Mouse (Mus musculus) bone marrow, adult 2 months (tissue): ENCODE data around the gene Prrt1.

Experiments used
- CTCF ChIP-seq: fragments of 200-500 bp; IDR thresholded peaks from 2 replicates; pipeline ENCODE4 v1.5.1; 2011; ENCODE audit warnings: low read length, control low read depth; ENCODE audit not compliant: control insufficient read depth, insufficient read depth
- POLR2A ChIP-seq: fragments of 200-500 bp; IDR thresholded peaks from 2 replicates; pipeline ENCODE4 v1.6.1; 2011; ENCODE audit warnings: low read depth, mild to moderate bottlenecking, control low read depth, low read length, borderline replicate concordance; ENCODE audit not compliant: control insufficient read depth

DNA sequence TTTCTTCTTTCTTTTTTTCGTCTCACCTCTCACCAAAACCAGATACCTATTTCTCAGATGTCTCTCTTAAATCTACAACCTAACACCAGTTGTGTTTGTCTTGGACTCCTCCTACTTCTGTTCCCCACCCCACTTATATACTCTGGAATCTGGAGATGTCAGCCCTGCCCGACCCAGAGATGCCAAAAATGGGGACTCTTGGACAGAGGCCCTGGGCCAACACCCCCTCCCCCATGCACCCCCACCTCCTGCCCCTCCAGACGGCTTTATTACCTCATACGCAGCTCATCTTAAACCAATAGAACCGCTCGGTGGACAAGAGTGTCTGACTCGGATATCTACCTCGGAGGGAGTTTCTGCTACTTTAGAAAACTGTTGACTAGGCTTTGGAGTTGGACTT lies 33.2 kb upstream of the Prrt1 start:
- no peak for TF ChIP-seq CTCF
- TF ChIP-seq POLR2A, result no peak
